Mouse (Mus musculus) liver, embryonic 11.5 days (tissue): ENCODE data around the gene Crtap. TPM values are rescaled to one million over a fixed set of nuclear protein-coding genes. Genes with fewer than 3 reads are reported as not detected.
"Not testable (repeated sequence)": the region's sequence is repeated elsewhere in the genome, so short reads cannot be mapped to it uniquely, and the experiment has no call there.

Experiments used
- ATAC-seq: fragments of 200-750 bp; cut with Nextera tagmentation; replicated peaks from 2 replicates; pipeline ENCODE4 v1.8.0; 2017; ENCODE audit warnings: moderate number of reproducible peaks, mild to moderate bottlenecking, moderate TSS enrichment, moderate library complexity; ENCODE audit not compliant: low FRiP score
- DNase-seq: peaks from one replicate; pipeline ENCODE4 v3.0.0-alpha.2; 2017; ENCODE audit warnings: low spot score
- H3K27ac ChIP-seq: fragments of 300-500 bp; sonication (generic); 2 replicates; pipeline ENCODE4 v1.5.1; 2014; ENCODE audit warnings: mild to moderate bottlenecking, low read depth, low read length, control low read depth
- H3K27me3 ChIP-seq: fragments of 300-500 bp; sonication (generic); replicated peaks from 2 replicates; pipeline ENCODE4 v1.6.1; 2014; ENCODE audit warnings: low read length, mixed read lengths; ENCODE audit not compliant: control insufficient read depth, insufficient read depth
- H3K36me3 ChIP-seq: fragments of 300-500 bp; sonication (generic); 2 replicates; pipeline ENCODE4 v1.6.1; 2014; ENCODE audit warnings: mild to moderate bottlenecking, low read length, moderate library complexity, mixed read lengths; ENCODE audit not compliant: control insufficient read depth, insufficient read depth
- H3K4me1 ChIP-seq: fragments of 300-500 bp; sonication (generic); replicated peaks from 2 replicates; pipeline ENCODE4 v1.6.1; 2014; ENCODE audit warnings: low read length, mixed read lengths; ENCODE audit not compliant: control insufficient read depth, insufficient read depth
- H3K4me2 ChIP-seq: fragments of 300-500 bp; sonication (generic); 2 replicates; pipeline ENCODE4 v1.6.1; 2014; ENCODE audit warnings: mild to moderate bottlenecking, control low read depth, moderate library complexity
- H3K4me3 ChIP-seq: fragments of 300-500 bp; sonication (generic); 2 replicates; pipeline ENCODE4 v1.5.1; 2014; ENCODE audit warnings: low read depth, low read length, control low read depth
- H3K9ac ChIP-seq: fragments of 300-500 bp; sonication (generic); 2 replicates; pipeline ENCODE4 v1.6.1; 2014; ENCODE audit warnings: low read depth, low read length, control low read depth
- H3K9me3 ChIP-seq: fragments of 300-500 bp; sonication (generic); 2 replicates; pipeline ENCODE4 v1.6.1; 2016; ENCODE audit warnings: low read length, inconsistent platforms, mixed read lengths; ENCODE audit not compliant: control insufficient read depth
- WGBS: fragments of 180-500 bp; shearing (Covaris S2); extraction: QIAGEN DNeasy Blood & Tissue Kit; methylation state at CpG from one replicate; pipeline ENCODE4 v1.1.7; 2014; 5-methylcytosine and 5-hydroxymethylcytosine counted together
- polyA plus RNA-seq: library from polyadenylated mRNA; unstranded; fragments of >200 nt; fragmentation: Nextera tagmentation; extraction: Ambion mirVana; gene quantifications from 2 replicates; pipeline ENCODE4 v1.2.1, GENCODE M21; 2014

The Crtap gene
- polyA plus RNA-seq, 1 experiment from 2014 or later: 46.8 TPM

DNA sequence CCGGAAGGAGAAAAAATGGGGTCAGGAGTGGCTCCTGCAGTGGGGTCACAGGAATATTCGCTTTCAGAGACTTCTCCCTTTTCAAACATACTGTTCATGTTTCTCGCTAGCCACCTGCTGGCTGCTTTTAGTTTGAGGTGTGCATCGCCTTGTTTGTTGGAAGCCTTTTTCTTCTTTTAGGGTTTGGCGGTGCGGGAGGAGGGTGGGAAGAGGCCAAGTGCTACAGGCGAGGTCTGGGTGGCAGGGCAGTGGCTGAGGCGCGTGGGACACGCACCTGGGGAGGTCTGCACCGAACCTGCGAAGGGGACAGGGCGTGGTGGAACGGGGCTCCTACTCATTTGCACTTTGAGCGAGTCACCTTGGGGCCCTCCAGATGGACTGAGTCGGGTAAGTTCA lies 11.2 kb upstream of the Crtap start:
- H3K36me3 ChIP-seq: peaks cover 24% of the 10 kb centered on the region
- ATAC-seq: peak; percentile 21
- H3K4me2 ChIP-seq: peak overlapping the region; percentile 72

DNA sequence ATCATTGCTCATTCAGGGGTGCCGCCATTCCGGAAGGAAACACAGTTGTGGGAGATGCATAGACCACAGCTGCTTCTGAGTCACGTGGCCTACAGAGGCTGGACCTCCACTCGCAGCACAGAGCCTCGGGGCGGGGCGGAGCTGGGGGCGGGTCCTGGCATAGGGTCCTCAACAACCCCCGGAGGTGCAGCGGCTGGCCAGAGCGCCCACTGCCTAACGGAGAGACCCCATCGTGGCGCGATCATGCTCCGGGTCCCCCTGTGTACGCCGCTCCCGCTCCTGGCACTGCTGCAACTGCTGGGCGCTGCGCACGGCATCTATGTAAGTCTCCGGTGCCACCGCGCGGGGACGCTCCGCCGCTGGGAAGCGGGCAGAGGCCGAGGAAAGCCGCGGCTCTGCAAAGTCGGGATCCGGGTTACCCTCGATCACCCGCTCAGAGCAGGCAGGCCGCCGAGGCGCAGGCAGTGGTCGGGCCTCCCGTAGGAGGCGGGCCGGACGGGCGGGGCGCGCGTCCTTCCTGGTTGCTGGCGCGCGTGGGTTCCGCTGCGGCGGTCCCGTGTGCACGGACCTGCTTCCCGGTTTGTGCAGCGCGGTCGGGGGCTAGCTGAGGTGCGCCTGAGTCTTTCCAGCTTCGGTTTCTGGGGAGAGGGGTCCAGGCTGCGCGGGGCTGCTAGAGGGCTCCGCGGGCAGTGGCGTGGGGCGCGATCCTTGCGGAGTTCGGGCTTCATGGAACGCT lies 10.6 kb upstream of the Crtap start, which contains the start of the genes Glb1 and Tmppe:
Glb1 (plus strand) TSS at position 128 of the 736 bp plus-strand sequence.
Tmppe (plus strand) TSS at position 157 of the 736 bp plus-strand sequence.
- H3K36me3 ChIP-seq: peaks cover 20% of the 10 kb centered on the region
- H3K9ac ChIP-seq: peak within 1 kb of the TSS; percentile 84
- WGBS: under 1% methylated on average over 72 of the region's 73 CpGs
- no peaks in the 10 kb centered on the region for H3K9me3 ChIP-seq
- peaks cover 10% of the 10 kb centered on the region for H3K4me1 ChIP-seq
- H3K27me3 ChIP-seq: no peaks in the 10 kb centered on the region; the same call in 1 of the 2 replicates
- H3K4me3 ChIP-seq: peak within 1 kb of the TSS; percentile 65
- ATAC-seq (peak; percentile 95), DNase-seq (peak; percentile 91)
- peak within 1 kb of the TSS; percentile 72 for H3K4me2 ChIP-seq
- peak within 1 kb of the TSS; percentile 87 for H3K27ac ChIP-seq

More for the DNA sequence above, 11.2 kb upstream of the Crtap start:
- Histone ChIP-seq H3K27me3 (no peaks in the 10 kb centered on the region; the same call in 1 of the 2 replicates), H3K9me3 (no peaks in the 10 kb centered on the region), H3K4me1 (peaks cover 10% of the 10 kb centered on the region), H3K4me3 (peak overlapping the region; percentile 65), H3K9ac (peak overlapping the region; percentile 84), H3K27ac (peak overlapping the region; percentile 87)
- no peak for DNase-seq
- WGBS: 2% methylated on average over 16 of the region's 16 CpGs

DNA sequence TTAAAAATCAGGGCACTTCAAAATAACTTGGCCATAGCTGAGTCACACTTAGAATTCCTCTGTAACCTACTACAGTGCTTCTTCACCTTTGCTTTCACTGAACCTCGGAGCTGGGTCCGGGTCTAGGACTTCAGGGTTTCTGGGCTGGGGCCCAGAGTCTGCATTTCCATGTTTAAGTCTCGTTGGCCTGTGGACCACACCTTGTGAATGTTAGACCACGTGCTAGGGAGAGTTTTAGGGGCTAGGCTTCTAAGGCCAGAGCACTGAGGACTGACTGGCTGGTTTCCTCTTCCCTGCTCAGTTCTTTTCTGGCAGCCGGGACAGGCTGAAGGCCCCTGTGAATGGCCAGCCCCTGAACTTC lies 10.1 kb upstream of the Crtap start:
- Histone ChIP-seq H3K4me3 (peak overlapping the region; percentile 65), H3K27ac (peak overlapping the region; percentile 87), H3K4me1 (peaks cover 10% of the 10 kb centered on the region), H3K4me2 (peak overlapping the region; percentile 72), H3K9me3 (no peaks in the 10 kb centered on the region), H3K9ac (peak overlapping the region; percentile 84), H3K36me3 (peaks cover 15% of the 10 kb centered on the region), H3K27me3 (no peaks in the 10 kb centered on the region; the same call in 1 of the 2 replicates)
- DNase-seq: no peak
- WGBS: 21% methylated on average over 5 of the region's 5 CpGs
- peak; percentile 58 for ATAC-seq

DNA sequence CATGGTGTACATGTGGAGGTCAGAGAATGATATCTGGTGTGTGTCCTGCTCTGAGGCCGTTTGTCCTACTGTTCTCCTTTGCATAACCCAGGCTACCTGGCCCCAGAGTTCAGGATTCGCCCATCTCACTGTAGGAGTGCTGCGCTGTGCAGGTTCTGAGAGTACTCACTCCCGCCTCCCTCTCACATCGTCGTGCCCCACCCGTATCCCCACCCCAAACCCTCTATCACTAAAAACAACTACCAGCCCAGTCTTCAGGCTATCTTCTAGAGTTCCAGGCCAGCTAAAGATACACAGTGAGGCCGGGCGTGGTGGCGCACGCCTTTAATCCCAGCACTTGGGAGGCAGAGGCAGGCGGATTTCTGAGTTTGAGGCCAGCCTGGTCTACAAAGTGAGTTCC lies 9.2 kb upstream of the Crtap start:
- Histone ChIP-seq H3K27me3 (no peaks in the 10 kb centered on the region; the same call in 1 of the 2 replicates), H3K4me1 (peaks cover 18% of the 10 kb centered on the region), H3K4me3 (no peak overlapping the region), H3K4me2 (no peak overlapping the region), H3K27ac (no peak overlapping the region), H3K36me3 (peaks cover 6% of the 10 kb centered on the region), H3K9me3 (no peaks in the 10 kb centered on the region), H3K9ac (no peak overlapping the region)
- WGBS: 62% methylated on average over 12 of the region's 12 CpGs
- no peak for DNase-seq
- peak; percentile 69 for ATAC-seq

DNA sequence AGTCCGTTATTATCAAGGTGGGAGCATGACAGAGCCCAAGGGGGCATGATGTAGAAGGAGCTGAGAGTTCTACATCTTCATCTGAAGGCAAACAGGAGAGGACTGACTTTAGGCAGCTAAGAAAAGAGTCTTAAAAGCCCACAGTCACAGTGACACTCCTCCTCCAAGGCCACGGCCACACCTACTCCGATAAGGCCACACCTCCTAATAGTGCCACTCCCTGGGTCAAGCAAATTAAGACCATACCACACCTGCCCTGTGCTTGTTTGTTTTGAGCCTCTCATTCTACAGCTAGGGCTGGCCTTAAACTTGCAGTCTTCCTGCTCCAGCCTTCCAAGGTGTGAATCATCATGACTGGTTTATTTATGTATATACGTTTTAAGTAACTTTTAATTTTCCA lies 4.8 kb upstream of the Crtap start:
- DNase-seq: no peak
- 85% methylated on average over 4 of the region's 4 CpGs for WGBS
- H3K4me2 ChIP-seq: no peak overlapping the region
- no peak overlapping the region for H3K4me3 ChIP-seq
- no peak overlapping the region for H3K27ac ChIP-seq
- no peaks in the 10 kb centered on the region; the same call in 1 of the 2 replicates for H3K27me3 ChIP-seq
- no peak overlapping the region for H3K9ac ChIP-seq
- H3K4me1 ChIP-seq: peaks cover 11% of the 10 kb centered on the region
- 0 out of 2 replicates have a peak, but pooled peaks have one; percentile 24 for ATAC-seq
- no peaks in the 10 kb centered on the region for H3K9me3 ChIP-seq
- H3K36me3 ChIP-seq: no peaks in the 10 kb centered on the region

DNA sequence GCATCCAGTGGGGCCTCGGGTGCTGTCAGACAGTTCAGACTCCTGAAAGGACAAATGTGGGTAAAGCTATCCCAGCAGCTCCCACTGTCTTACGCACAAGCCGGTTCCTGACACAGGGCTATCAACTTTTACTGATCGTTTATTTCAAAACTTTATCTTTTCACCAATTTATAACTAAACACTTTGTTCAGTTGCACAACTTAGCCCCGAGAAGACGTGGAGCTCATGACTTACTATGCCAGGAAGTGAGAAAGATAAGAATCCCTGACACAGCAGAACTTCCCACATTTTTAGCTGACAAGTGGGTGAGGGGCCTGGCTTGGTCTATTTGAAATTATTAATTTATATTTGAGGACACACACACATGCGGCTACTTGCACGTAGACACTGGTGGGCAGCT lies 4.2 kb upstream of the Crtap start:
- Histone ChIP-seq H3K4me3 (no peak overlapping the region), H3K9me3 (no peaks in the 10 kb centered on the region), H3K9ac (no peak overlapping the region), H3K4me1 (peaks cover 11% of the 10 kb centered on the region), H3K27ac (no peak overlapping the region), H3K4me2 (no peak overlapping the region), H3K27me3 (no peaks in the 10 kb centered on the region; the same call in 1 of the 2 replicates), H3K36me3 (no peaks in the 10 kb centered on the region)
- no peak for DNase-seq
- no peak for ATAC-seq
- 46% methylated on average over 8 of the region's 8 CpGs for WGBS

DNA sequence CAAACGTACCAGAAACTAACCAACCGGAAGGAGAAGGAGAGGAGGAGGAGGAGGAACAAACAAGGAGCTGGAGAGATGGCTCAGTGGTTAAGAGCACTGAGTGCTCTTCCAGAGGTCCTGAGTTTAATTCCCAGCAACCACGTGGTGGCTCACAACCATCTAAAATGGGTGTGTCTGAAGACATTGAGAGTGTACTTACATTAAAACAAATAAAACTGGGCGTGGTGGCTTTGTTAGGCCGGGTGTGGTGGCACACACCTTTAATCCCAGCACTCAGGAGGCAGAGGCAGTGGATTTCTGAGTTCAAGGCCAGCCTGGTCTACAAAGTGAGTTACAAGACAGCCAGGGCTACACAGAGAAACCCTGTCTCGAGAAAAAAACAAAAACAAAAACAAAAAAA lies 3.7 kb upstream of the Crtap start:
- not testable (repeated sequence) for ATAC-seq, H3K4me3 ChIP-seq, DNase-seq, H3K4me2 ChIP-seq, H3K27me3 ChIP-seq, H3K27ac ChIP-seq, H3K9ac ChIP-seq, H3K36me3 ChIP-seq, H3K9me3 ChIP-seq
- WGBS: 68% methylated on average over 6 of the region's 6 CpGs
- peaks cover 11% of the 10 kb centered on the region for H3K4me1 ChIP-seq

DNA sequence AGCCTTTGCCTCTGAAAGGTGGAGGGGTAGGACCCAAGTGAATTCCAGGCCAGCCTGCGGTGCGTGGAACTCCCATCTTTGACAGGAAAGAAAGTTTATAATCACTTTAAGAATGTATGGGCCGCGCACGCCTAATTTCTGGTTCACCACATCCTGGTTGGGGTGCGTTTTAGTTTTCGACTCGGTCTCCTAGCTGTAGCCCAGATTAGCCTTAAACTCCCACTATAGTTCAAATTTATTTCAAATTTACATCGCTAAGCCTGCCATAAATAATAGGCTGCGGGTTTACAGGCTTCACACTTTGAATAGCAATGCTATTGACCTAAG lies 237 bp upstream of the Crtap start:
- no peaks in the 10 kb centered on the region for H3K9me3 ChIP-seq
- H3K4me1 ChIP-seq: peaks cover 13% of the 10 kb centered on the region
- no peaks in the 10 kb centered on the region for H3K27me3 ChIP-seq
- ATAC-seq (no peak), DNase-seq (no peak)
- no peaks in the 10 kb centered on the region for H3K36me3 ChIP-seq
- peak overlapping the region; percentile 86 for H3K27ac ChIP-seq
- 5% methylated on average over 10 of the region's 10 CpGs for WGBS
- peak overlapping the region; percentile 95 for H3K4me2 ChIP-seq
- H3K4me3 ChIP-seq: peak overlapping the region; percentile 85
- peak overlapping the region; percentile 90 for H3K9ac ChIP-seq
